Mouse (Mus musculus): ENCODE measurements around the gene Setd4. TPM values are rescaled to one million over a fixed set of nuclear protein-coding genes. Genes with fewer than 3 reads are reported as not detected.

Gene Setd4
- polyA plus RNA-seq, 1 experiment from 2014 or later: 6.1 TPM

- 67% methylated on average over 8 of the region's 8 CpGs for WGBS (ENCODE audit: insufficient replicate concordance)
- ATAC-seq (replicated peaks; ENCODE audit: insufficient number of reproducible peaks, low FRiP score, low TSS enrichment): no peak
- Histone ChIP-seq H3K27me3 (ENCODE audit: control insufficient read depth, insufficient read depth, low read length) (no peaks in the 10 kb centered on the region), H3K36me3 (ENCODE audit: control insufficient read depth, insufficient read depth, low read length) (0 out of 2 replicates have a peak, but pooled peaks cover 7% of the 10 kb centered on the region), H3K4me2 (no peak overlapping the region), H3K9ac (ENCODE audit: low read depth, low read length) (no peak overlapping the region), H3K9me3 (replicated peaks; ENCODE audit: control insufficient read depth, low read length) (no peaks in the 10 kb centered on the region), H3K4me3 (ENCODE audit: low read depth, low read length) (no peak overlapping the region), H3K4me1 (ENCODE audit: control insufficient read depth, insufficient read depth, low read length) (peaks cover 9% of the 10 kb centered on the region), H3K27ac (ENCODE audit: low read depth, low read length) (no peak overlapping the region)
These were observed 17.5 kb downstream of the Setd4 start for GRCm38 (mm10) chr16:93586382-93586781.

- H3K36me3 ChIP-seq (ENCODE audit: control insufficient read depth, insufficient read depth, low read length): 0 out of 2 replicates have a peak, but pooled peaks cover 6% of the 10 kb centered on the region
- H3K4me3 ChIP-seq (ENCODE audit: low read depth, low read length): no peak overlapping the region
- no peak for ATAC-seq (replicated peaks; ENCODE audit: insufficient number of reproducible peaks, low FRiP score, low TSS enrichment)
- no peaks in the 10 kb centered on the region for H3K9me3 ChIP-seq (replicated peaks; ENCODE audit: control insufficient read depth, low read length)
- 84% methylated on average over 9 of the region's 9 CpGs for WGBS (ENCODE audit: insufficient replicate concordance)
- H3K4me1 ChIP-seq (ENCODE audit: control insufficient read depth, insufficient read depth, low read length): peaks cover 14% of the 10 kb centered on the region
- H3K27ac ChIP-seq (ENCODE audit: low read depth, low read length): no peak overlapping the region
- no peak overlapping the region for H3K9ac ChIP-seq (ENCODE audit: low read depth, low read length)
- no peak overlapping the region for H3K4me2 ChIP-seq
- no peaks in the 10 kb centered on the region for H3K27me3 ChIP-seq (ENCODE audit: control insufficient read depth, insufficient read depth, low read length)
These were observed 18.1 kb downstream of the Setd4 start for GRCm38 (mm10) chr16:93585703-93586205.

GRCm38 (mm10) chr16:93584976-93585702, 18.7 kb downstream of the Setd4 start:
- Histone ChIP-seq H3K36me3 (ENCODE audit: control insufficient read depth, insufficient read depth, low read length) (0 out of 2 replicates have a peak, but pooled peaks cover 4% of the 10 kb centered on the region), H3K27ac (ENCODE audit: low read depth, low read length) (no peak overlapping the region), H3K27me3 (ENCODE audit: control insufficient read depth, insufficient read depth, low read length) (no peaks in the 10 kb centered on the region), H3K9ac (ENCODE audit: low read depth, low read length) (no peak overlapping the region), H3K4me1 (ENCODE audit: control insufficient read depth, insufficient read depth, low read length) (peaks cover 16% of the 10 kb centered on the region), H3K4me3 (ENCODE audit: low read depth, low read length) (no peak overlapping the region), H3K9me3 (replicated peaks; ENCODE audit: control insufficient read depth, low read length) (no peaks in the 10 kb centered on the region), H3K4me2 (no peak overlapping the region)
- ATAC-seq (replicated peaks; ENCODE audit: insufficient number of reproducible peaks, low FRiP score, low TSS enrichment): no peak
- WGBS (ENCODE audit: insufficient replicate concordance): 84% methylated on average over 24 of the region's 24 CpGs

- Histone ChIP-seq H3K4me3 (ENCODE audit: low read depth, low read length) (no peak overlapping the region), H3K9ac (ENCODE audit: low read depth, low read length) (no peak overlapping the region), H3K36me3 (ENCODE audit: control insufficient read depth, insufficient read depth, low read length) (no peaks in the 10 kb centered on the region), H3K4me1 (ENCODE audit: control insufficient read depth, insufficient read depth, low read length) (peaks cover 7% of the 10 kb centered on the region), H3K27me3 (ENCODE audit: control insufficient read depth, insufficient read depth, low read length) (no peaks in the 10 kb centered on the region), H3K4me2 (no peak overlapping the region), H3K27ac (ENCODE audit: low read depth, low read length) (peak overlapping the region; percentile 81), H3K9me3 (replicated peaks; ENCODE audit: control insufficient read depth, low read length) (no peaks in the 10 kb centered on the region)
- WGBS (ENCODE audit: insufficient replicate concordance): 32% methylated on average over 6 of the region's 6 CpGs
- no peak; the same call in 1 of the 2 replicates for ATAC-seq (replicated peaks; ENCODE audit: insufficient number of reproducible peaks, low FRiP score, low TSS enrichment)
These were observed 22.7 kb downstream of the Setd4 start for GRCm38 (mm10) chr16:93581125-93581524.

- H3K4me1 ChIP-seq (ENCODE audit: control insufficient read depth, insufficient read depth, low read length): peaks cover 7% of the 10 kb centered on the region
- H3K36me3 ChIP-seq (ENCODE audit: control insufficient read depth, insufficient read depth, low read length): no peaks in the 10 kb centered on the region
- no peak overlapping the region for H3K4me2 ChIP-seq
- H3K27ac ChIP-seq (ENCODE audit: low read depth, low read length): no peak overlapping the region
- no peaks in the 10 kb centered on the region for H3K9me3 ChIP-seq (replicated peaks; ENCODE audit: control insufficient read depth, low read length)
- no peak overlapping the region for H3K9ac ChIP-seq (ENCODE audit: low read depth, low read length)
- ATAC-seq (replicated peaks; ENCODE audit: insufficient number of reproducible peaks, low FRiP score, low TSS enrichment): no peak
- 81% methylated on average over 8 of the region's 8 CpGs for WGBS (ENCODE audit: insufficient replicate concordance)
- no peaks in the 10 kb centered on the region for H3K27me3 ChIP-seq (ENCODE audit: control insufficient read depth, insufficient read depth, low read length)
- H3K4me3 ChIP-seq (ENCODE audit: low read depth, low read length): no peak overlapping the region
These were observed 25.4 kb downstream of the Setd4 start for GRCm38 (mm10) chr16:93578346-93579005.

GRCm38 (mm10) chr16:93576412-93577082, 27.3 kb downstream of the Setd4 start:
- H3K27me3 ChIP-seq (ENCODE audit: control insufficient read depth, insufficient read depth, low read length): no peaks in the 10 kb centered on the region
- peaks cover 7% of the 10 kb centered on the region for H3K4me1 ChIP-seq (ENCODE audit: control insufficient read depth, insufficient read depth, low read length)
- H3K27ac ChIP-seq (ENCODE audit: low read depth, low read length): no peak overlapping the region
- ATAC-seq (replicated peaks; ENCODE audit: insufficient number of reproducible peaks, low FRiP score, low TSS enrichment): no peak
- H3K9ac ChIP-seq (ENCODE audit: low read depth, low read length): no peak overlapping the region
- H3K9me3 ChIP-seq (replicated peaks; ENCODE audit: control insufficient read depth, low read length): no peaks in the 10 kb centered on the region
- H3K36me3 ChIP-seq (ENCODE audit: control insufficient read depth, insufficient read depth, low read length): no peaks in the 10 kb centered on the region
- WGBS (ENCODE audit: insufficient replicate concordance): 33% methylated on average over 14 of the region's 14 CpGs
- no peak overlapping the region for H3K4me2 ChIP-seq
- no peak overlapping the region for H3K4me3 ChIP-seq (ENCODE audit: low read depth, low read length)

GRCm38 (mm10) chr16:93575574-93575973, 28.3 kb downstream of the Setd4 start:
- Histone ChIP-seq H3K27me3 (ENCODE audit: control insufficient read depth, insufficient read depth, low read length) (no peaks in the 10 kb centered on the region), H3K9me3 (replicated peaks; ENCODE audit: control insufficient read depth, low read length) (no peaks in the 10 kb centered on the region), H3K36me3 (ENCODE audit: control insufficient read depth, insufficient read depth, low read length) (no peaks in the 10 kb centered on the region), H3K9ac (ENCODE audit: low read depth, low read length) (no peak overlapping the region), H3K4me1 (ENCODE audit: control insufficient read depth, insufficient read depth, low read length) (peaks cover under 1% of the 10 kb centered on the region; the same call in 1 of the 2 replicates), H3K4me3 (ENCODE audit: low read depth, low read length) (no peak overlapping the region), H3K27ac (ENCODE audit: low read depth, low read length) (no peak overlapping the region), H3K4me2 (no peak overlapping the region)
- WGBS (ENCODE audit: insufficient replicate concordance): 84% methylated on average over 5 of the region's 5 CpGs
- no peak for ATAC-seq (replicated peaks; ENCODE audit: insufficient number of reproducible peaks, low FRiP score, low TSS enrichment)

GRCm38 (mm10) chr16:93574521-93575191, 29.2 kb downstream of the Setd4 start:
- H3K27ac ChIP-seq (ENCODE audit: low read depth, low read length): no peak overlapping the region
- no peak overlapping the region for H3K9ac ChIP-seq (ENCODE audit: low read depth, low read length)
- WGBS (ENCODE audit: insufficient replicate concordance): 40% methylated on average over 18 of the region's 18 CpGs
- H3K27me3 ChIP-seq (ENCODE audit: control insufficient read depth, insufficient read depth, low read length): no peaks in the 10 kb centered on the region
- H3K9me3 ChIP-seq (replicated peaks; ENCODE audit: control insufficient read depth, low read length): no peaks in the 10 kb centered on the region
- no peaks in the 10 kb centered on the region for H3K4me1 ChIP-seq (ENCODE audit: control insufficient read depth, insufficient read depth, low read length)
- H3K36me3 ChIP-seq (ENCODE audit: control insufficient read depth, insufficient read depth, low read length): no peaks in the 10 kb centered on the region
- H3K4me2 ChIP-seq: no peak overlapping the region
- H3K4me3 ChIP-seq (ENCODE audit: low read depth, low read length): no peak overlapping the region
- ATAC-seq (replicated peaks; ENCODE audit: insufficient number of reproducible peaks, low FRiP score, low TSS enrichment): no peak
